Mouse (Mus musculus): Measurements from ENCODE around the gene Scube2. TPM values are rescaled to one million over a fixed set of nuclear protein-coding genes. Genes with fewer than 3 reads are reported as not detected.

The Scube2 gene
- total and polyA plus RNA-seq, 3 experiments: not detected

DNA sequence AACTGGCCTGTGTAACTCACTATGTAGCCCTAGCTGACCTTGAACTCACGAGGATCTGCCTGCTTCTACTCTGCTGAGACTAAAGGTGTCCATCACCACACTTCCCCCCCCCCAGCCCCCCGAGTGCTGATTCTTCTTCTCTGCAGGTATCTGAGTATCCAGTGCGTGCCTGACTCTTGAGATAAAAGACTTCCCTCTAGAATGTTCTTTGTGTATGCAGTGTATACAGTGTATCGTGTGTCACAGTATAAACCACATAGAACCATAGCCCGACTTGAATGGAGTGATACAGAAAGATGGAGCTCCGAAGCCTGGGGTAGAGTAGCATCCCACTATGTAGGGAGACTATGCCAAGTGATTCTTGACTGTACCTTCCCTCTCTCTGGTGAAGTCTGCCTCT lies 21.4 kb downstream of the Scube2 start:
- in situ Hi-C loops (cut with MboI; ENCODE audit: low pct_ligation_motif_present, low pct_unique_long_range_greater_than_20kb, low sequenced_read_pairs): no loop called here
- no peak for DNase-seq (ENCODE audit: extremely low read depth)
- Histone ChIP-seq H3K27ac (ENCODE audit: insufficient read depth, low read depth) (no peak overlapping the region), H3K36me3 (replicated peaks in 1 of 2; ENCODE audit: control insufficient read depth in 1 of 2, insufficient read depth in 1 of 2, low read length in 1 of 2) (no peaks in the 10 kb centered on the region), H3K4me1 (ENCODE audit: control insufficient read depth in 1 of 2, insufficient read depth in 2 of 2) (no peaks in the 10 kb centered on the region), H3K27me3 (replicated peaks) (no peaks in the 10 kb centered on the region), H3K9me3 (replicated peaks; ENCODE audit: low read length) (no peaks in the 10 kb centered on the region), H3K4me3 (replicated peaks in 1 of 3; ENCODE audit: low read depth in 2 of 3, low read length in 2 of 3, poor library complexity in 1 of 3) (no peak overlapping the region), H3K79me2 (replicated peaks; ENCODE audit: control insufficient read depth, extremely low read depth, insufficient read depth, poor library complexity, severe bottlenecking) (no peaks in the 10 kb centered on the region), H3K9ac (ENCODE audit: insufficient read depth, low read depth) (no peak overlapping the region), H3K4me2 (ENCODE audit: insufficient read depth, low read depth, poor library complexity, severe bottlenecking) (no peak overlapping the region)
- dilution Hi-C loops (cut with MboI; ENCODE audit: extremely low pct_ligation_motif_present, extremely low pct_unique_long_range_greater_than_20kb, low sequenced_read_pairs): no loop called here
- TF ChIP-seq RAD21 (IDR thresholded peaks at IDR 0.05; ENCODE audit: low read depth, low read length) (no peak), PAX5 (IDR thresholded peaks at IDR 0.05; ENCODE audit: low read length) (no peak), ELF1 (IDR thresholded peaks at IDR 0.05; ENCODE audit: low read depth, low read length) (no peak), EP300 (IDR thresholded peaks at IDR 0.05; ENCODE audit: low read length) (no peak), KAT2A (IDR thresholded peaks at IDR 0.05; ENCODE audit: insufficient replicate concordance, low read length) (no peak), POLR2A (IDR thresholded peaks at IDR 0.05; ENCODE audit: low read depth, low read length) (no peak), GABPA (IDR thresholded peaks at IDR 0.05; ENCODE audit: insufficient replicate concordance, low read depth, low read length) (no peak), MXI1 (IDR thresholded peaks at IDR 0.05; ENCODE audit: low read depth, low read length) (no peak), BHLHE40 (IDR thresholded peaks at IDR 0.05; ENCODE audit: low read depth, low read length) (no peak), IRF4 (IDR thresholded peaks at IDR 0.05; ENCODE audit: low read depth, low read length) (no peak), NELFE (IDR thresholded peaks at IDR 0.05; ENCODE audit: low read depth, low read length) (no peak), USF2 (conservative IDR thresholded peaks at IDR 0.05; ENCODE audit: low read depth, low read length) (no peak), UBTF (IDR thresholded peaks at IDR 0.05; ENCODE audit: low read depth, low read length) (no peak), NRF1 (IDR thresholded peaks at IDR 0.05; ENCODE audit: low read depth, low read length) (no peak), RCOR1 (conservative IDR thresholded peaks at IDR 0.05; ENCODE audit: low read depth, low read length) (no peak), TCF12 (IDR thresholded peaks at IDR 0.05; ENCODE audit: low read depth, low read length) (no peak), TBP (conservative IDR thresholded peaks at IDR 0.05; ENCODE audit: low read depth, low read length) (no peak)

GRCm38 (mm10) chr7:109841618-109842418 lies 23.7 kb downstream of the Scube2 start:
- H3K4me1 ChIP-seq (ENCODE audit: control insufficient read depth in 1 of 2, insufficient read depth in 2 of 2): no peaks in the 10 kb centered on the region
- DNase-seq (ENCODE audit: extremely low read depth): no peak
- TF ChIP-seq ELF1 (IDR thresholded peaks at IDR 0.05; ENCODE audit: low read depth, low read length) (no peak), CTCF (conservative IDR thresholded peaks at IDR 0.05 in 1 of 2, IDR thresholded peaks at IDR 0.05 in 1 of 2; ENCODE audit: low read depth in 2 of 2, low read length in 2 of 2) (no peak), CHD1 (IDR thresholded peaks at IDR 0.05; ENCODE audit: low read depth, low read length) (no peak)
- H3K9me3 ChIP-seq (replicated peaks; ENCODE audit: low read length): no peaks in the 10 kb centered on the region
- no peak overlapping the region for H3K9ac ChIP-seq (ENCODE audit: insufficient read depth, low read depth)
- no peak overlapping the region for H3K4me2 ChIP-seq (ENCODE audit: insufficient read depth, low read depth, poor library complexity, severe bottlenecking)
- H3K27me3 ChIP-seq (replicated peaks): no peaks in the 10 kb centered on the region
- dilution Hi-C loops (cut with MboI; ENCODE audit: extremely low pct_ligation_motif_present, extremely low pct_unique_long_range_greater_than_20kb, low sequenced_read_pairs): no loop called here
- no peaks in the 10 kb centered on the region for H3K79me2 ChIP-seq (replicated peaks; ENCODE audit: control insufficient read depth, extremely low read depth, insufficient read depth, poor library complexity, severe bottlenecking)
- H3K4me3 ChIP-seq (replicated peaks in 1 of 3; ENCODE audit: low read depth in 2 of 3, low read length in 2 of 3, poor library complexity in 1 of 3): no peak overlapping the region
- H3K36me3 ChIP-seq (replicated peaks in 1 of 2; ENCODE audit: control insufficient read depth in 1 of 2, insufficient read depth in 1 of 2, low read length in 1 of 2): no peaks in the 10 kb centered on the region
- in situ Hi-C loops (cut with MboI; ENCODE audit: low pct_ligation_motif_present, low pct_unique_long_range_greater_than_20kb, low sequenced_read_pairs): no loop called here
- no peak overlapping the region for H3K27ac ChIP-seq (ENCODE audit: insufficient read depth, low read depth)
